Mouse (Mus musculus) testis, adult 2 months (tissue): ENCODE measurements at regions not wholly inside any gene's neighbourhood (a gene's known extent, or its start where the extent isn't known, plus 50 kb on each side); places are given as distances from the start of the nearest gene placed in this dataset.

ENCODE experiments used
- H3K27ac ChIP-seq: fragments of 200-500 bp; 2 replicates; pipeline ENCODE4 v1.5.1; 2012; ENCODE audit warnings: low read depth, low read length; ENCODE audit not compliant: control insufficient read depth, insufficient read depth
- H3K27me3 ChIP-seq: fragments of 200-500 bp; 2 replicates; pipeline ENCODE4 v1.6.1; 2012; ENCODE audit warnings: mild to moderate bottlenecking, low read length, moderate library complexity; ENCODE audit not compliant: control insufficient read depth, insufficient read depth
- H3K36me3 ChIP-seq: fragments of 200-500 bp; 2 replicates; pipeline ENCODE4 v1.6.1; 2012; ENCODE audit warnings: mild to moderate bottlenecking, low read length; ENCODE audit not compliant: control insufficient read depth, insufficient read depth
- H3K4me1 ChIP-seq: fragments of 200-500 bp; 2 replicates; pipeline ENCODE4 v1.6.1; 2012; ENCODE audit warnings: low read length; ENCODE audit not compliant: control insufficient read depth, insufficient read depth
- H3K4me3 ChIP-seq: fragments of 200-500 bp; 2 replicates; pipeline ENCODE4 v1.5.1; 2012; ENCODE audit warnings: low read depth, mild to moderate bottlenecking, low read length, moderate library complexity, mixed read lengths; ENCODE audit not compliant: control insufficient read depth
- CTCF ChIP-seq: fragments of 200-500 bp; IDR thresholded peaks from 2 replicates; pipeline ENCODE4 v1.5.1; 2012; ENCODE audit warnings: low read depth, mild to moderate bottlenecking, inconsistent platforms, low read length, moderate library complexity; ENCODE audit not compliant: control insufficient read depth, insufficient read depth, insufficient replicate concordance
- POLR2A ChIP-seq: fragments of 200-500 bp; IDR thresholded peaks from 2 replicates; pipeline ENCODE4 v1.6.1; 2012; ENCODE audit warnings: low read depth, mild to moderate bottlenecking, inconsistent platforms, low read length, moderate library complexity; ENCODE audit not compliant: control insufficient read depth

GRCm38 (mm10) chr7:65803422-65804303, 57.9 kb upstream of the Pcsk6 start:
- no peak for TF ChIP-seq POLR2A
- no peak for TF ChIP-seq CTCF

More at GRCm38 (mm10) chr7:65803422-65804303, 57.9 kb upstream of the Pcsk6 start:
- no peak overlapping the region for H3K27ac ChIP-seq
- peaks cover 3% of the 10 kb centered on the region for H3K4me1 ChIP-seq
- no peak overlapping the region for H3K4me3 ChIP-seq
- H3K36me3 ChIP-seq, result no peaks in the 10 kb centered on the region
- H3K27me3 ChIP-seq, result no peaks in the 10 kb centered on the region
